Mouse (Mus musculus) cortical plate, adult 2 months (tissue): ENCODE data around the gene Myo1c.

Experiments
- CTCF ChIP-seq: fragments of 200-500 bp; IDR thresholded peaks from 2 replicates; pipeline ENCODE4 v1.5.1; 2011; ENCODE audit warnings: mild to moderate bottlenecking, control low read depth, low read length; ENCODE audit not compliant: insufficient read depth; ENCODE audit errors: extremely low read depth
- POLR2A ChIP-seq: fragments of 200-500 bp; IDR thresholded peaks from 2 replicates; pipeline ENCODE4 v1.6.1; 2011; ENCODE audit warnings: mild to moderate bottlenecking, low read length, control low read depth; ENCODE audit not compliant: insufficient read depth; ENCODE audit errors: extremely low read depth

- TF ChIP-seq POLR2A: no peak
- no peak for TF ChIP-seq CTCF
These were observed 19.0 kb downstream of the Myo1c start for GRCm38 (mm10) chr11:75669176-75669852.
